Mouse (Mus musculus) E14TG2a.4 (cell line): ENCODE data around the gene Slc35a3.

ENCODE experiments used
- CTCF ChIP-seq: conservative IDR thresholded peaks from 2 replicates; pipeline ENCODE4 v1.5.1; 2014; ENCODE audit warnings: low read length
- NANOG ChIP-seq: IDR thresholded peaks from 2 replicates; pipeline ENCODE4 v1.6.1; 2014; ENCODE audit warnings: borderline replicate concordance, low read length, mixed read lengths
- POU5F1 ChIP-seq: IDR thresholded peaks from 2 replicates; pipeline ENCODE4 v1.6.1; 2014; ENCODE audit warnings: low read length, borderline replicate concordance

- TF ChIP-seq CTCF (no peak), POU5F1 (no peak), NANOG (no peak)
These were observed 76.8 kb downstream of the Slc35a3 start for GRCm38 (mm10) chr3:116635799-116636198.
